Mouse (Mus musculus) lung, postnatal 0 days (tissue): ENCODE results near the gene Gm45021.

Experiments
- CTCF ChIP-seq: IDR thresholded peaks from 2 replicates; pipeline ENCODE4 v1.5.1; 2016; ENCODE audit warnings: antibody characterized with exemption, mild to moderate bottlenecking
- EP300 ChIP-seq: IDR thresholded peaks from 2 replicates; pipeline ENCODE4 v1.6.1; 2016; ENCODE audit warnings: antibody characterized with exemption, mild to moderate bottlenecking, control low read depth

- TF ChIP-seq EP300: no peak
- TF ChIP-seq CTCF: no peak
Measured at GRCm38 (mm10) chr6:48602080-48602741, 12.8 kb downstream of the Gm45021 start.
